Mouse (Mus musculus) heart, postnatal 0 days (tissue): ENCODE results near the gene Carmil1. TPM values are rescaled to one million over a fixed set of nuclear protein-coding genes. Genes with fewer than 3 reads are reported as not detected.

Source experiments
- ATAC-seq: fragments of 200-750 bp; cut with Nextera tagmentation; 2 replicates; pipeline ENCODE4 v1.8.0; 2017; ENCODE audit warnings: low read depth, moderate number of reproducible peaks, moderate library complexity; ENCODE audit not compliant: insufficient read depth
- DNase-seq: peaks from one replicate; pipeline ENCODE4 v3.0.0-alpha.2; 2016; ENCODE audit warnings: low spot score
- H3K27ac ChIP-seq: fragments of 300-500 bp; sonication (generic); 2 replicates; pipeline ENCODE4 v1.5.1; 2014; ENCODE audit warnings: low read depth, mild to moderate bottlenecking
- H3K27me3 ChIP-seq: fragments of 300-500 bp; sonication (generic); 2 replicates; pipeline ENCODE4 v1.6.1; 2014; ENCODE audit warnings: low read length, mixed read lengths; ENCODE audit not compliant: control insufficient read depth, insufficient read depth
- H3K36me3 ChIP-seq: fragments of 300-500 bp; sonication (generic); replicated peaks from 2 replicates; pipeline ENCODE4 v1.6.1; 2014; ENCODE audit warnings: low read length, mixed read lengths; ENCODE audit not compliant: control insufficient read depth, insufficient read depth
- H3K4me1 ChIP-seq: fragments of 300-500 bp; sonication (generic); 2 replicates; pipeline ENCODE4 v1.6.1; 2014; ENCODE audit warnings: antibody characterized with exemption; ENCODE audit not compliant: control insufficient read depth, insufficient read depth
- H3K4me2 ChIP-seq: fragments of 300-500 bp; sonication (generic); 2 replicates; pipeline ENCODE4 v1.6.1; 2014; ENCODE audit warnings: low read depth, mild to moderate bottlenecking, low read length, moderate library complexity
- H3K4me3 ChIP-seq: fragments of 300-500 bp; sonication (generic); 2 replicates; pipeline ENCODE4 v1.5.1; 2014; ENCODE audit warnings: low read depth, low read length
- H3K9ac ChIP-seq: fragments of 300-500 bp; sonication (generic); replicated peaks from 2 replicates; pipeline ENCODE4 v1.6.1; 2014; ENCODE audit warnings: low read depth, low read length, mixed read lengths
- H3K9me3 ChIP-seq: fragments of 300-500 bp; sonication (generic); replicated peaks from 2 replicates; pipeline ENCODE4 v1.6.1; 2016; ENCODE audit warnings: low read length; ENCODE audit not compliant: control insufficient read depth
- CTCF ChIP-seq: IDR thresholded peaks from 2 replicates; pipeline ENCODE4 v1.5.1; 2016; ENCODE audit warnings: antibody characterized with exemption, control low read depth, low read depth
- EP300 ChIP-seq: IDR thresholded peaks from 2 replicates; pipeline ENCODE4 v1.6.1; 2016; ENCODE audit warnings: antibody characterized with exemption, low read depth
- WGBS: fragments of 180-500 bp; shearing (Covaris S2); extraction: QIAGEN DNeasy Blood & Tissue Kit; methylation state at CpG from one replicate; pipeline ENCODE4 v1.1.7; 2014; 5-methylcytosine and 5-hydroxymethylcytosine counted together
- polyA plus RNA-seq: library from polyadenylated mRNA; unstranded; fragments of >200 nt; fragmentation: Nextera tagmentation; extraction: Ambion mirVana; gene quantifications from 2 replicates; pipeline ENCODE4 v1.2.1, GENCODE M21; 2015
- total RNA-seq: library from RNA; depleted of rRNA; stranded (reverse); fragments of >200 nt; gene quantifications from 2 replicates; pipeline ENCODE4 v1.2.3, GENCODE M21; 2014; ENCODE audit warnings: low replicate concordance

Carmil1 gene
- total and polyA plus RNA-seq, 2 experiments from 2014 or later = 1.1 to 4.3 TPM

DNA sequence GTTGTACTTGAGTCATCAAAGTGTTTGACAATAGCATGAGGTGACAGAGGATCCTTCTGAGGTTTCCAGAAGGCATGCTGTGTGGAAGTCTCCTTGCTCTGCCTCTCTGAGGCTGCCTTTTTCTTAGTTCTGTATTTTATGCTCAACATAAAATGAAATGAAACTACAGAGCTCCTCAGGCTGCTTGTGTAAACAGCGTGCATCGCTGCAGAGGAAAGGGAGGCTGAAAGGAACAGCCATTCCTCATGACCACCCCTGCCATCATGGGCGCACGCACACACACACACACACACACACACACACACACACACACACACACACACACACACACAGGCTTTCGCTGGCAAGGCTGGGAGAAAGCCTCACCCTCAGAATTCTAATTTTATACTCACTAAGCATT lies 230.3 kb downstream of the Carmil1 start:
- H3K36me3 ChIP-seq = no peaks in the 10 kb centered on the region
- no peak overlapping the region for H3K4me3 ChIP-seq
- H3K27me3 ChIP-seq = no peaks in the 10 kb centered on the region
- H3K4me1 ChIP-seq = no peaks in the 10 kb centered on the region
- no peak for TF ChIP-seq CTCF
- no peak for TF ChIP-seq EP300
- no peak overlapping the region for H3K9ac ChIP-seq
- no peaks in the 10 kb centered on the region for H3K9me3 ChIP-seq
- WGBS = 84% methylated on average over 5 of the region's 5 CpGs
- DNase-seq (no peak), ATAC-seq (no peak)
- H3K27ac ChIP-seq = no peak overlapping the region
- H3K4me2 ChIP-seq = no peak overlapping the region

- TF ChIP-seq CTCF (no peak), EP300 (no peak)
- H3K4me1 ChIP-seq = no peaks in the 10 kb centered on the region
- ATAC-seq (no peak), DNase-seq (no peak)
- H3K27me3 ChIP-seq = no peaks in the 10 kb centered on the region
- WGBS = 77% methylated on average over 9 of the region's 9 CpGs
- no peak overlapping the region for H3K9ac ChIP-seq
- H3K4me3 ChIP-seq = no peak overlapping the region
- no peak overlapping the region for H3K27ac ChIP-seq
- no peaks in the 10 kb centered on the region for H3K9me3 ChIP-seq
- no peak overlapping the region for H3K4me2 ChIP-seq
- H3K36me3 ChIP-seq = no peaks in the 10 kb centered on the region
Measured at GRCm38 (mm10) chr13:24049267-24050034, 231.1 kb downstream of the Carmil1 start.

- Histone ChIP-seq H3K4me3 (no peak overlapping the region), H3K9me3 (no peaks in the 10 kb centered on the region), H3K9ac (no peak overlapping the region), H3K36me3 (no peaks in the 10 kb centered on the region), H3K4me1 (no peaks in the 10 kb centered on the region), H3K27ac (no peak overlapping the region), H3K27me3 (no peaks in the 10 kb centered on the region), H3K4me2 (no peak overlapping the region)
- 70% methylated on average over 6 of the region's 6 CpGs for WGBS
- TF ChIP-seq EP300 = no peak
- TF ChIP-seq CTCF = no peak
- ATAC-seq (no peak), DNase-seq (no peak)
Measured at GRCm38 (mm10) chr13:24048611-24049010, 232.0 kb downstream of the Carmil1 start.

DNA sequence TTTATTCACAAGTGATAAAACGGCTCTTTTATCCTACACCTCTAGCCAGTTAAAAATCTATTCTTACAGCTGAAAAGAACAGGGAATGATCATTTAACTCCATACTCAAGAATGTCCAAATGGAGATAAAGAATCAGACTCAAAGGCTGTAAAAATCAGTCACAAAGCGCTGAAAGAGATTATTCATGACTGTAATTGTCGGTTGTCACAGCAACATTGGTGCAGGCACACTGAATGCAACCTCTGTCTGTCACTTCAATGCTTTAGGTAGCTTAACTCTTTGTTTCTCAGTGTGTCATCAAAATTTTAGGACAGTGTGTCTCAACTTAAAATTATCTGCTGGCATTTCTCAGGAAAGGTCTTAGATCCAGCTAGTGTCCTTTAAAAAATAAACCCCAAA lies 235.3 kb downstream of the Carmil1 start:
- no peak overlapping the region for H3K9ac ChIP-seq
- ATAC-seq (no peak), DNase-seq (no peak)
- H3K9me3 ChIP-seq = no peaks in the 10 kb centered on the region
- WGBS = 79% methylated on average over 3 of the region's 3 CpGs
- no peaks in the 10 kb centered on the region for H3K4me1 ChIP-seq
- H3K4me3 ChIP-seq = no peak overlapping the region
- no peak overlapping the region for H3K4me2 ChIP-seq
- no peaks in the 10 kb centered on the region for H3K27me3 ChIP-seq
- TF ChIP-seq CTCF (no peak), EP300 (no peak)
- no peaks in the 10 kb centered on the region for H3K36me3 ChIP-seq
- no peak overlapping the region for H3K27ac ChIP-seq

- TF ChIP-seq CTCF (no peak), EP300 (no peak)
- ATAC-seq = no peak
- no peak overlapping the region for H3K4me3 ChIP-seq
- no peak overlapping the region for H3K9ac ChIP-seq
- no peaks in the 10 kb centered on the region for H3K27me3 ChIP-seq
- no peaks in the 10 kb centered on the region for H3K9me3 ChIP-seq
- no peaks in the 10 kb centered on the region for H3K36me3 ChIP-seq
- H3K4me1 ChIP-seq = no peaks in the 10 kb centered on the region
- no peak overlapping the region for H3K27ac ChIP-seq
- H3K4me2 ChIP-seq = no peak overlapping the region
- DNase-seq = no peak
- 57% methylated on average over 7 of the region's 7 CpGs for WGBS
Measured at GRCm38 (mm10) chr13:24040221-24040620, 240.4 kb downstream of the Carmil1 start.

- Histone ChIP-seq H3K36me3 (no peaks in the 10 kb centered on the region), H3K9me3 (no peaks in the 10 kb centered on the region), H3K4me3 (no peak overlapping the region), H3K9ac (no peak overlapping the region), H3K27me3 (no peaks in the 10 kb centered on the region), H3K27ac (no peak overlapping the region), H3K4me2 (no peak overlapping the region), H3K4me1 (no peaks in the 10 kb centered on the region)
- TF ChIP-seq EP300 = no peak
- TF ChIP-seq CTCF = no peak
- 48% methylated on average over 3 of the region's 3 CpGs for WGBS
- DNase-seq (no peak), ATAC-seq (no peak)
Measured at GRCm38 (mm10) chr13:24037502-24037901, 243.1 kb downstream of the Carmil1 start.
